Mouse (Mus musculus): ENCODE data around the gene Ppp2r3c. TPM values are rescaled to one million over a fixed set of nuclear protein-coding genes. Genes with fewer than 3 reads are reported as not detected.
"Not testable (repeated sequence)": the region's sequence is repeated elsewhere in the genome, so short reads cannot be mapped to it uniquely, and the experiment has no call there.

The Ppp2r3c gene
- polyA plus RNA-seq (2016; fragmentation: Nextera tagmentation; extraction: Ambion mirVana): 29.6 and 30.5 TPM in 2 replicates

GRCm38 (mm10) chr12:55302485-55303441 lies at the start of gene Ppp2r3c:
Ppp2r3c (minus strand) TSS chr12:55302998.
- Histone ChIP-seq H3K9me3 (no peaks in the 10 kb centered on the region), H3K4me3 (peak within 1 kb of the TSS; percentile 58), H3K27me3 (replicated peaks) (no peaks in the 10 kb centered on the region), H3K4me2 (replicated peaks) (peak within 1 kb of the TSS; percentile 71), H3K27ac (peak within 1 kb of the TSS; percentile 43; the same call in 1 of the 2 replicates), H3K4me1 (peaks cover 28% of the 10 kb centered on the region), H3K9ac (peak within 1 kb of the TSS; percentile 63), H3K36me3 (peaks cover 14% of the 10 kb centered on the region)
- WGBS: under 1% methylated on average over 55 of the region's 55 CpGs
- peak; percentile 94 for ATAC-seq (ENCODE audit: low FRiP score, low read depth)

DNA sequence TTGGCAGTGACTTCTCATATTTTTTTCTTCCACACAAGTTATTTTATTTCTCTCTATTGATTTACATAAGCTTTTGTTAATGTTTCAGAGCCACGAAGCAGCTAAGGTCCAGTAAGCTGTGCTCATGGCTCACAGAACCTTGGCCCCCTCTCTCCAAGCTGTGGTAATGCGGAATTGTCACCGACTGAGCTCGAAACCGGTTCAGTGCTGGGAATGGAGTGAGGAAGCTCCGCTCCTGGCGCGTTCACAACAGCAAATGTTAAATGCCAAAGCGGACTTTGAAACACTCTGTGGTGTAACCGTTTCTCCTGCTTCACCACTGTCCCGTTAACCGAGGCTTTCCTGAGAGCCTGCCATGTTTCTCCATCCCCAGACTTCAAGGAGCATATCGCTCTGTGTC lies 41.8 kb upstream of the Ppp2r3c start:
- Histone ChIP-seq H3K27me3 (replicated peaks) (no peaks in the 10 kb centered on the region), H3K4me2 (replicated peaks) (no peak overlapping the region), H3K27ac (no peak overlapping the region), H3K36me3 (no peaks in the 10 kb centered on the region), H3K4me1 (no peaks in the 10 kb centered on the region), H3K9ac (no peak overlapping the region), H3K9me3 (no peaks in the 10 kb centered on the region), H3K4me3 (no peak overlapping the region)
- no peak for ATAC-seq (ENCODE audit: low FRiP score, low read depth)
- 82% methylated on average over 13 of the region's 13 CpGs for WGBS

DNA sequence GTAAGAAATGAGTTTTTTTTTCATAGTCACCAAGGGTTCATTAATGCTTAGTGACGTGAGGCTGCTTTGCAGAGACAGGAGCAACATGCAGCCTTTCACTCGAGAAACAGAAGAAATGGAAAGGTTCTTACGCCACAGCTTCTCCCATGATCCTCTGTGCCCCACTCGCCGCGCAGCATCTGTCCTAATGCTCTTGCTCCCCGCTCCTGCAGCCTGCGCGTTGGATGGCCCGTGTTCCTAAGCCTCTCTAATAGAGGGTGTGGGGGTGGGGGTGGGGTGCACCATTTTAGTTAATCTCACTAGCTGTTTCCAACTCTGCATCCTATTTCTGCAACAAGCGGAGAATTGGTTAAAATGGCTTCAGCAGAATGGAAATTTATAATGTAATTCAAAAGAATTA lies 41.2 kb upstream of the Ppp2r3c start:
- Histone ChIP-seq H3K9ac (no peak overlapping the region), H3K27ac (no peak overlapping the region), H3K27me3 (replicated peaks) (no peaks in the 10 kb centered on the region), H3K4me3 (no peak overlapping the region), H3K36me3 (no peaks in the 10 kb centered on the region), H3K4me1 (no peaks in the 10 kb centered on the region), H3K9me3 (no peaks in the 10 kb centered on the region), H3K4me2 (replicated peaks) (0 out of 2 replicates have a peak overlapping the region, but pooled peaks have one; percentile 28)
- WGBS: 78% methylated on average over 11 of the region's 11 CpGs
- ATAC-seq (ENCODE audit: low FRiP score, low read depth): 0 out of 2 replicates have a peak, but pooled peaks have one; percentile 33

- WGBS: 88% methylated on average over 1 of the region's 1 CpGs
- not testable (repeated sequence) for H3K36me3 ChIP-seq; H3K4me2 ChIP-seq (replicated peaks); H3K4me3 ChIP-seq; H3K4me1 ChIP-seq; H3K9ac ChIP-seq; H3K27me3 ChIP-seq (replicated peaks); H3K9me3 ChIP-seq; ATAC-seq (ENCODE audit: low FRiP score, low read depth); H3K27ac ChIP-seq
Measured at GRCm38 (mm10) chr12:55343045-55343444, 40.2 kb upstream of the Ppp2r3c start.

DNA sequence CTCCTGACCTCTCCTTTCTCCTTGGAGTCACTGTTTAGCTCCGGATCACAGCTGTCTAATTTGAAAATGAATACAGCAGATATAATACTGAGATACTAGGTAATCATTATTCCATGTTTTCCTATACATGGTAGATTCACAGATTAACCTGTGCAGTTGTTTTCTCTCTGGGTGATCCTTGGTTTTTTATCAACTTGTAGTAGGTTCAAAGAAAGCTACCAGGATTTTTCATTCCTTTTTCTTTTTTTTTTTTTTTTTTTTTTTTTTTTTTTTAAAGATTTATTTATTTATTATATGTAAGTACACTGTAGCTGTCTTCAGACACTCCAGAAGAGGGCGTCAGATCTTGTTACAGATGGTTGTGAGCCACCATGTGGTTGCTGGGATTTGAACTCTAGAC lies 35.7 kb upstream of the Ppp2r3c start:
- H3K27ac ChIP-seq; H3K4me2 ChIP-seq (replicated peaks); H3K36me3 ChIP-seq; ATAC-seq (ENCODE audit: low FRiP score, low read depth); H3K9me3 ChIP-seq; H3K9ac ChIP-seq; H3K27me3 ChIP-seq (replicated peaks); H3K4me3 ChIP-seq; H3K4me1 ChIP-seq: not testable (repeated sequence)
- WGBS: 95% methylated on average over 1 of the region's 2 CpGs

- H3K4me2 ChIP-seq (replicated peaks): no peak overlapping the region
- H3K27me3 ChIP-seq (replicated peaks): no peaks in the 10 kb centered on the region
- H3K36me3 ChIP-seq: peaks cover 7% of the 10 kb centered on the region; the same call in 1 of the 2 replicates
- H3K4me3 ChIP-seq: no peak overlapping the region
- H3K9ac ChIP-seq: no peak overlapping the region
- H3K9me3 ChIP-seq: no peaks in the 10 kb centered on the region
- no peak overlapping the region for H3K27ac ChIP-seq
- no peak for ATAC-seq (ENCODE audit: low FRiP score, low read depth)
- H3K4me1 ChIP-seq: no peaks in the 10 kb centered on the region
- WGBS: 96% methylated on average over 7 of the region's 7 CpGs
Measured at GRCm38 (mm10) chr12:55333662-55334061, 30.9 kb upstream of the Ppp2r3c start.

GRCm38 (mm10) chr12:55329351-55329750 lies 26.6 kb upstream of the Ppp2r3c start:
- no peak overlapping the region for H3K27ac ChIP-seq
- H3K9me3 ChIP-seq: no peaks in the 10 kb centered on the region
- 94% methylated on average over 7 of the region's 7 CpGs for WGBS
- H3K4me2 ChIP-seq (replicated peaks): no peak overlapping the region
- peaks cover 7% of the 10 kb centered on the region; the same call in 1 of the 2 replicates for H3K36me3 ChIP-seq
- no peak overlapping the region for H3K9ac ChIP-seq
- no peaks in the 10 kb centered on the region for H3K27me3 ChIP-seq (replicated peaks)
- no peaks in the 10 kb centered on the region for H3K4me1 ChIP-seq
- no peak for ATAC-seq (ENCODE audit: low FRiP score, low read depth)
- H3K4me3 ChIP-seq: no peak overlapping the region

- H3K4me3 ChIP-seq: no peak overlapping the region
Measured at GRCm38 (mm10) chr12:55328784-55329183, 26.0 kb upstream of the Ppp2r3c start.

GRCm38 (mm10) chr12:55325702-55326101 lies 22.9 kb upstream of the Ppp2r3c start:
- 93% methylated on average over 7 of the region's 7 CpGs for WGBS

More at GRCm38 (mm10) chr12:55328784-55329183, 26.0 kb upstream of the Ppp2r3c start:
- Histone ChIP-seq H3K9me3 (no peaks in the 10 kb centered on the region), H3K27me3 (replicated peaks) (no peaks in the 10 kb centered on the region), H3K4me1 (no peaks in the 10 kb centered on the region), H3K36me3 (peaks cover 7% of the 10 kb centered on the region; the same call in 1 of the 2 replicates), H3K27ac (no peak overlapping the region), H3K4me2 (replicated peaks) (no peak overlapping the region), H3K9ac (no peak overlapping the region)
- WGBS: 88% methylated on average over 4 of the region's 4 CpGs
- ATAC-seq (ENCODE audit: low FRiP score, low read depth): no peak

GRCm38 (mm10) chr12:55321642-55322291 lies 19.0 kb upstream of the Ppp2r3c start:
- 88% methylated on average over 18 of the region's 18 CpGs for WGBS

More at GRCm38 (mm10) chr12:55325702-55326101, 22.9 kb upstream of the Ppp2r3c start:
- Histone ChIP-seq H3K27ac (no peak overlapping the region), H3K4me2 (replicated peaks) (no peak overlapping the region), H3K36me3 (peaks cover 7% of the 10 kb centered on the region; the same call in 1 of the 2 replicates), H3K4me3 (no peak overlapping the region), H3K9ac (no peak overlapping the region), H3K27me3 (replicated peaks) (no peaks in the 10 kb centered on the region), H3K9me3 (no peaks in the 10 kb centered on the region), H3K4me1 (no peaks in the 10 kb centered on the region)
- no peak for ATAC-seq (ENCODE audit: low FRiP score, low read depth)

GRCm38 (mm10) chr12:55315192-55315591 lies 12.4 kb upstream of the Ppp2r3c start:
- Histone ChIP-seq H3K27ac (no peak overlapping the region), H3K4me3 (no peak overlapping the region), H3K4me2 (replicated peaks) (no peak overlapping the region), H3K9me3 (no peaks in the 10 kb centered on the region), H3K36me3 (0 out of 2 replicates have a peak, but pooled peaks cover 8% of the 10 kb centered on the region), H3K4me1 (no peaks in the 10 kb centered on the region), H3K27me3 (replicated peaks) (no peaks in the 10 kb centered on the region), H3K9ac (no peak overlapping the region)
- no peak for ATAC-seq (ENCODE audit: low FRiP score, low read depth)
- WGBS: 54% methylated on average over 5 of the region's 5 CpGs

More at GRCm38 (mm10) chr12:55321642-55322291, 19.0 kb upstream of the Ppp2r3c start:
- no peaks in the 10 kb centered on the region for H3K4me1 ChIP-seq
- ATAC-seq (ENCODE audit: low FRiP score, low read depth): no peak
- no peak overlapping the region for H3K9ac ChIP-seq
- H3K27me3 ChIP-seq (replicated peaks): no peaks in the 10 kb centered on the region
- no peaks in the 10 kb centered on the region for H3K9me3 ChIP-seq
- 0 out of 2 replicates have a peak, but pooled peaks cover 3% of the 10 kb centered on the region for H3K36me3 ChIP-seq
- H3K4me3 ChIP-seq: no peak overlapping the region
- no peak overlapping the region for H3K4me2 ChIP-seq (replicated peaks)
- no peak overlapping the region for H3K27ac ChIP-seq

DNA sequence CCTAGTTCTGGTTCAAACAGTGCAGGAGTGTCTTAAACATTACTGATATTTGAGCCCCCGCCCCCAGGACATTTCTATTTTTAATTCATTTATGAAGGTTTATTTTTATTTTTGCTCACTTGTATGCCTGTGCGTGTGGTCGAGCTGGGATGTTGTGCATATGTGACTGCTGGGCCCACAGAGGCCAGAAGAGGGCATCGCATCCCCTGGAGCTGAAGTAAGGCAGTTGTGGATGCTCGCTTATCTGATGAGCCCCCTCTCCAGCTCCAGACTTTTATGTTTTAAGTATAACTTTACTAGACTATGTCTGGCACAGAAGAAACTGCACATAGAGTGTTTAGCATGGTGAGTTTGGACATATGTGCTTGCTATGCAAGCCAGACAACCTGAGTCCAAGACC lies 11.1 kb upstream of the Ppp2r3c start:
- H3K4me2 ChIP-seq (replicated peaks): no peak overlapping the region
- no peak overlapping the region for H3K4me3 ChIP-seq
- ATAC-seq (ENCODE audit: low FRiP score, low read depth): no peak
- 87% methylated on average over 5 of the region's 5 CpGs for WGBS
- H3K36me3 ChIP-seq: peaks cover 14% of the 10 kb centered on the region
- no peak overlapping the region for H3K27ac ChIP-seq
- H3K4me1 ChIP-seq: no peaks in the 10 kb centered on the region
- H3K9ac ChIP-seq: no peak overlapping the region
- no peaks in the 10 kb centered on the region for H3K9me3 ChIP-seq
- H3K27me3 ChIP-seq (replicated peaks): no peaks in the 10 kb centered on the region

All from neural tube, embryonic 12.5 days (tissue).